10 mouse cellular contexts compared by ENCODE assay signal in genomic region chr19:7140856-7141421, GRCm38 (mm10). TPM values are rescaled to one million over a fixed set of nuclear protein-coding genes. Genes with fewer than 3 reads are reported as not detected.
A peak's percentile ranks its signal among the peaks of the same experiment; 100 is the strongest.
DNase-seq lines count a peak whose midpoint lies in the region; ATAC-seq and TF ChIP-seq lines count a peak whose summit lies in the region.
"Had no signal": no experiment of that assay in that cellular context is flagged by ENCODE, and none has a peak within 500 bp of the region (broad histone marks: within the 10 kb centered on the region; RNA-seq: fewer than 3 reads in every experiment).

No protein-coding gene starts in this region.

- no peak overlapping the region for H3K4me2 ChIP-seq in heart, embryonic 15.5 days
- 0 out of 2 replicates have a peak overlapping the region, but pooled peaks have one; percentile 3 for H3K4me2 ChIP-seq in embryonic facial prominence, embryonic 12.5 days (replicated peaks)
- H3K4me2 ChIP-seq in midbrain, embryonic 16.5 days (ENCODE audit: low read length), result no peak overlapping the region
- H3K4me2 ChIP-seq in stomach, postnatal 0 days (replicated peaks; ENCODE audit: low read depth), result no peak overlapping the region

- 57% methylated on average over 12 of the region's 12 CpGs for WGBS in heart, embryonic 15.5 days
- 55% methylated on average over 12 of the region's 12 CpGs for WGBS in embryonic facial prominence, embryonic 12.5 days
- 47% methylated on average over 12 of the region's 12 CpGs for WGBS in hindbrain, embryonic 10.5 days
- WGBS in midbrain, embryonic 16.5 days, result 25% methylated on average over 12 of the region's 12 CpGs
- 72% methylated on average over 12 of the region's 12 CpGs for WGBS in stomach, postnatal 0 days

- TF ChIP-seq EP300 in stomach, postnatal 0 days (optimal IDR thresholded peaks at IDR 0.05), result no peak

- 0 out of 2 replicates have a peak overlapping the region, but pooled peaks have one; percentile 37 for H3K27ac ChIP-seq in heart, embryonic 15.5 days
- H3K27ac ChIP-seq in embryonic facial prominence, embryonic 12.5 days, result 0 out of 2 replicates have a peak overlapping the region, but pooled peaks have one; percentile 18
- H3K27ac ChIP-seq in hindbrain, embryonic 10.5 days, result peak overlapping the region; percentile 69
- H3K27ac ChIP-seq in midbrain, embryonic 16.5 days (ENCODE audit: low read length), result peak overlapping the region; percentile 73
- no peak overlapping the region for H3K27ac ChIP-seq in stomach, postnatal 0 days (replicated peaks)

- H3K4me1 ChIP-seq in heart, embryonic 15.5 days (replicated peaks), result peaks cover 64% of the 10 kb centered on the region
- H3K4me1 ChIP-seq in embryonic facial prominence, embryonic 12.5 days, result peaks cover 77% of the 10 kb centered on the region
- H3K4me1 ChIP-seq in hindbrain, embryonic 10.5 days (replicated peaks), result peaks cover 83% of the 10 kb centered on the region
- peaks cover 60% of the 10 kb centered on the region for H3K4me1 ChIP-seq in midbrain, embryonic 16.5 days (ENCODE audit: control insufficient read depth, insufficient read depth, low read length)
- peaks cover 3% of the 10 kb centered on the region; the same call in 1 of the 2 replicates for H3K4me1 ChIP-seq in stomach, postnatal 0 days (replicated peaks; ENCODE audit: control insufficient read depth, insufficient read depth)

- peaks cover 23% of the 10 kb centered on the region; the same call in 1 of the 2 replicates for H3K27me3 ChIP-seq in heart, embryonic 15.5 days
- H3K27me3 ChIP-seq in embryonic facial prominence, embryonic 12.5 days, result peaks cover 25% of the 10 kb centered on the region
- peaks cover 93% of the 10 kb centered on the region for H3K27me3 ChIP-seq in hindbrain, embryonic 10.5 days (ENCODE audit: insufficient read depth, poor library complexity, severe bottlenecking)
- H3K27me3 ChIP-seq in midbrain, embryonic 16.5 days (ENCODE audit: control insufficient read depth, insufficient read depth, low read depth, low read length), result no peaks in the 10 kb centered on the region; the same call in 1 of the 2 replicates
- no peaks in the 10 kb centered on the region for H3K27me3 ChIP-seq in stomach, postnatal 0 days (ENCODE audit: control insufficient read depth, insufficient read depth, low read length)

- TF ChIP-seq CTCF in stomach, postnatal 0 days (IDR thresholded peaks at IDR 0.05; ENCODE audit: low read depth), result no peak

- ATAC-seq in heart, embryonic 15.5 days (replicated peaks; ENCODE audit: insufficient number of reproducible peaks, insufficient read depth, low FRiP score, low read depth), result no peak
- ATAC-seq in embryonic facial prominence, embryonic 12.5 days (ENCODE audit: insufficient number of reproducible peaks, insufficient read depth, low FRiP score, low TSS enrichment), result no peak
- ATAC-seq in midbrain, embryonic 16.5 days, result peak; percentile 30; the same call in 1 of the 2 replicates
- no peak for ATAC-seq in stomach, postnatal 0 days (ENCODE audit: low FRiP score, low TSS enrichment)

- H3K36me3 ChIP-seq in heart, embryonic 15.5 days, result no peaks in the 10 kb centered on the region
- no peaks in the 10 kb centered on the region for H3K36me3 ChIP-seq in embryonic facial prominence, embryonic 12.5 days
- no peaks in the 10 kb centered on the region for H3K36me3 ChIP-seq in hindbrain, embryonic 10.5 days
- H3K36me3 ChIP-seq in midbrain, embryonic 16.5 days (ENCODE audit: control insufficient read depth, insufficient read depth, low read length), result no peaks in the 10 kb centered on the region
- no peaks in the 10 kb centered on the region for H3K36me3 ChIP-seq in stomach, postnatal 0 days (ENCODE audit: control insufficient read depth, insufficient read depth, low read length)

- no peak for DNase-seq in heart, postnatal 36 days
- DNase-seq in hindbrain, embryonic 10.5 days (ENCODE audit: low spot score), result no peak
- no peak for DNase-seq in stomach, postnatal 0 days (ENCODE audit: low spot score)
- no peak for DNase-seq in adrenal gland, postnatal 14 days
- DNase-seq in adrenal gland, adult 2 months, result no peak

- intact Hi-C loops in heart, postnatal 36 days (cut with DNase I), result no loop called here

- no peak overlapping the region for H3K4me3 ChIP-seq in heart, embryonic 15.5 days
- H3K4me3 ChIP-seq in embryonic facial prominence, embryonic 12.5 days, result no peak overlapping the region
- peak overlapping the region; percentile 13; the same call in 1 of the 2 replicates for H3K4me3 ChIP-seq in hindbrain, embryonic 10.5 days
- H3K4me3 ChIP-seq in midbrain, embryonic 16.5 days (ENCODE audit: low read depth, low read length), result no peak overlapping the region
- H3K4me3 ChIP-seq in stomach, postnatal 0 days (ENCODE audit: low read depth, low read length), result no peak overlapping the region
- H3K4me3 ChIP-seq: erythroblast, embryonic 14.5 days had no signal

- no peaks in the 10 kb centered on the region for H3K9me3 ChIP-seq in heart, embryonic 15.5 days (replicated peaks)
- no peaks in the 10 kb centered on the region for H3K9me3 ChIP-seq in embryonic facial prominence, embryonic 12.5 days
- no peaks in the 10 kb centered on the region for H3K9me3 ChIP-seq in hindbrain, embryonic 10.5 days
- H3K9me3 ChIP-seq in midbrain, embryonic 16.5 days (replicated peaks; ENCODE audit: control insufficient read depth, low read length, poor library complexity, severe bottlenecking), result no peaks in the 10 kb centered on the region
- H3K9me3 ChIP-seq in stomach, postnatal 0 days (ENCODE audit: control insufficient read depth, low read length), result no peaks in the 10 kb centered on the region

- H3K9ac ChIP-seq in heart, embryonic 15.5 days, result no peak overlapping the region
- no peak overlapping the region for H3K9ac ChIP-seq in embryonic facial prominence, embryonic 12.5 days
- no peak overlapping the region for H3K9ac ChIP-seq in midbrain, embryonic 16.5 days (ENCODE audit: low read depth, low read length)
- H3K9ac ChIP-seq in stomach, postnatal 0 days (ENCODE audit: low read length), result no peak overlapping the region

RNA-seq across cellular contexts. Expression of gene Flrt1, which starts 35.4 kb away (rescaled TPM):
- 1.3 and 2.5 TPM in 2 replicates for polyA plus RNA-seq in heart, embryonic 15.5 days (2015; fragmentation: Nextera tagmentation; extraction: Ambion mirVana)
- under 1 TPM; 0.84 to 1.00 TPM for total RNA-seq in heart, postnatal 36 days (2021)
- 6.6 and 6.8 TPM in 2 replicates for polyA plus RNA-seq in embryonic facial prominence, embryonic 12.5 days (2016; fragmentation: Nextera tagmentation; extraction: Ambion mirVana)
- 3.1 and 4.0 TPM in 2 replicates for polyA plus RNA-seq in hindbrain, embryonic 10.5 days (2016; fragmentation: Nextera tagmentation; extraction: Ambion mirVana)
- polyA plus RNA-seq in midbrain, embryonic 16.5 days (2015; fragmentation: Nextera tagmentation; extraction: Ambion mirVana), result 11.6 and 12.0 TPM in 2 replicates
- polyA plus RNA-seq in stomach, postnatal 0 days (2015; fragmentation: Nextera tagmentation; extraction: Ambion mirVana), result 1.1 and 1.6 TPM in 2 replicates
- total RNA-seq in adrenal gland, postnatal 14 days (2021), result 1.2 and 1.5 TPM in 2 replicates
- total RNA-seq in adrenal gland, adult 2 months (2021), result 1 to 10 TPM; 2.1 to 9.2 TPM
- 0.79 and 2.9 TPM in 2 replicates for polyA plus RNA-seq in adrenal gland, adult 2 months (2012; rRNA removed)
- total RNA-seq: megakaryocyte progenitor cell, adult 5-6 weeks had no signal
- polyA plus RNA-seq: erythroblast, embryonic 14.5 days had no signal
